Mouse (Mus musculus) intestine, embryonic 14.5 days (tissue): ENCODE measurements around the gene Gm10271. TPM values are rescaled to one million over a fixed set of nuclear protein-coding genes. Genes with fewer than 3 reads are reported as not detected.

ENCODE experiments used
- ATAC-seq: fragments of 200-750 bp; cut with Nextera tagmentation; replicated peaks from 2 replicates; pipeline ENCODE4 v1.8.0; 2017; ENCODE audit warnings: low read depth, moderate number of reproducible peaks, moderate TSS enrichment, moderate library complexity; ENCODE audit not compliant: low FRiP score, low TSS enrichment
- DNase-seq: peaks from one replicate; pipeline ENCODE4 v3.0.0-alpha.2; 2018; ENCODE audit warnings: low spot score
- H3K27ac ChIP-seq: fragments of 300-500 bp; sonication (generic); 2 replicates; pipeline ENCODE4 v1.5.1; 2014; ENCODE audit warnings: low read depth, mild to moderate bottlenecking, control low read depth
- H3K27me3 ChIP-seq: fragments of 300-500 bp; sonication (generic); replicated peaks from 2 replicates; pipeline ENCODE4 v1.6.1; 2014; ENCODE audit warnings: low read length, control low read depth; ENCODE audit not compliant: control insufficient read depth, insufficient read depth
- H3K36me3 ChIP-seq: fragments of 300-500 bp; sonication (generic); 2 replicates; pipeline ENCODE4 v1.6.1; 2014; ENCODE audit warnings: low read length, control low read depth; ENCODE audit not compliant: control insufficient read depth, insufficient read depth
- H3K4me1 ChIP-seq: fragments of 300-500 bp; sonication (generic); replicated peaks from 2 replicates; pipeline ENCODE4 v1.6.1; 2014; ENCODE audit warnings: low read length, control low read depth, mixed read lengths; ENCODE audit not compliant: control insufficient read depth, insufficient read depth
- H3K4me2 ChIP-seq: fragments of 300-500 bp; sonication (generic); 2 replicates; pipeline ENCODE4 v1.6.1; 2014; ENCODE audit warnings: low read length
- H3K4me3 ChIP-seq: fragments of 300-500 bp; sonication (generic); 2 replicates; pipeline ENCODE4 v1.5.1; 2014; ENCODE audit warnings: low read depth, low read length, control low read depth, mixed read lengths
- H3K9ac ChIP-seq: fragments of 300-500 bp; sonication (generic); 2 replicates; pipeline ENCODE4 v1.6.1; 2014; ENCODE audit warnings: mild to moderate bottlenecking, low read length
- H3K9me3 ChIP-seq: fragments of 300-500 bp; sonication (generic); 2 replicates; pipeline ENCODE4 v1.6.1; 2016; ENCODE audit warnings: low read length, control low read depth; ENCODE audit not compliant: control insufficient read depth
- WGBS: fragments of 180-500 bp; shearing (Covaris S2); extraction: QIAGEN DNeasy Blood & Tissue Kit; methylation state at CpG from one replicate; pipeline ENCODE4 v1.1.7; 2014; 5-methylcytosine and 5-hydroxymethylcytosine counted together
- polyA plus RNA-seq: library from polyadenylated mRNA; unstranded; fragments of >200 nt; fragmentation: Nextera tagmentation; extraction: Ambion mirVana; gene quantifications from 2 replicates; pipeline ENCODE4 v1.2.1, GENCODE M21; 2014

Gene Gm10271
- polyA plus RNA-seq, 1 experiment from 2014 or later: not detected

GRCm38 (mm10) chr10:116921416-116921815 lies 51.0 kb downstream of the Gm10271 start:
- DNase-seq (no peak), ATAC-seq (no peak)
- no peaks in the 10 kb centered on the region for H3K27me3 ChIP-seq
- 92% methylated on average over 15 of the region's 15 CpGs for WGBS
- no peak overlapping the region for H3K9ac ChIP-seq
- no peaks in the 10 kb centered on the region for H3K9me3 ChIP-seq
- H3K4me1 ChIP-seq: no peaks in the 10 kb centered on the region
- H3K4me2 ChIP-seq: no peak overlapping the region
- H3K36me3 ChIP-seq: peaks cover 27% of the 10 kb centered on the region
- no peak overlapping the region for H3K27ac ChIP-seq
- H3K4me3 ChIP-seq: no peak overlapping the region

GRCm38 (mm10) chr10:116920641-116921040 lies 51.8 kb downstream of the Gm10271 start:
- DNase-seq (no peak), ATAC-seq (0 out of 2 replicates have a peak, but pooled peaks have one; percentile 47)
- Histone ChIP-seq H3K4me1 (no peaks in the 10 kb centered on the region), H3K4me3 (no peak overlapping the region), H3K9ac (no peak overlapping the region), H3K36me3 (peaks cover 19% of the 10 kb centered on the region), H3K27ac (no peak overlapping the region), H3K27me3 (no peaks in the 10 kb centered on the region), H3K9me3 (no peaks in the 10 kb centered on the region), H3K4me2 (no peak overlapping the region)
- WGBS: 93% methylated on average over 8 of the region's 8 CpGs

GRCm38 (mm10) chr10:116919368-116920317 lies 52.8 kb downstream of the Gm10271 start:
- 92% methylated on average over 25 of the region's 25 CpGs for WGBS
- Histone ChIP-seq H3K9me3 (no peaks in the 10 kb centered on the region), H3K4me3 (no peak overlapping the region), H3K4me2 (no peak overlapping the region), H3K36me3 (peaks cover 12% of the 10 kb centered on the region; the same call in 1 of the 2 replicates), H3K4me1 (no peaks in the 10 kb centered on the region), H3K27me3 (no peaks in the 10 kb centered on the region), H3K9ac (no peak overlapping the region), H3K27ac (no peak overlapping the region)
- ATAC-seq (no peak), DNase-seq (no peak)

- no peaks in the 10 kb centered on the region for H3K9me3 ChIP-seq
- DNase-seq: no peak
- H3K9ac ChIP-seq: no peak overlapping the region
- no peaks in the 10 kb centered on the region for H3K27me3 ChIP-seq
- H3K36me3 ChIP-seq: peaks cover 18% of the 10 kb centered on the region
- 80% methylated on average over 8 of the region's 8 CpGs for WGBS
- no peak overlapping the region for H3K4me3 ChIP-seq
- no peak overlapping the region for H3K27ac ChIP-seq
- H3K4me2 ChIP-seq: no peak overlapping the region
- no peaks in the 10 kb centered on the region for H3K4me1 ChIP-seq
- no peak for ATAC-seq
Observed at GRCm38 (mm10) chr10:116916581-116916980, 55.8 kb downstream of the Gm10271 start.

GRCm38 (mm10) chr10:116915286-116915685 lies 57.1 kb downstream of the Gm10271 start:
- Histone ChIP-seq H3K4me1 (no peaks in the 10 kb centered on the region), H3K27me3 (no peaks in the 10 kb centered on the region), H3K9me3 (no peaks in the 10 kb centered on the region), H3K9ac (no peak overlapping the region), H3K4me2 (no peak overlapping the region), H3K36me3 (peaks cover 26% of the 10 kb centered on the region), H3K4me3 (no peak overlapping the region), H3K27ac (no peak overlapping the region)
- 90% methylated on average over 8 of the region's 8 CpGs for WGBS
- ATAC-seq (no peak), DNase-seq (no peak)

- no peak overlapping the region for H3K9ac ChIP-seq
- no peaks in the 10 kb centered on the region for H3K4me1 ChIP-seq
- ATAC-seq (no peak), DNase-seq (no peak)
- H3K9me3 ChIP-seq: no peaks in the 10 kb centered on the region
- 84% methylated on average over 9 of the region's 9 CpGs for WGBS
- H3K27me3 ChIP-seq: no peaks in the 10 kb centered on the region
- no peak overlapping the region for H3K4me2 ChIP-seq
- H3K4me3 ChIP-seq: no peak overlapping the region
- H3K36me3 ChIP-seq: peaks cover 33% of the 10 kb centered on the region
- no peak overlapping the region for H3K27ac ChIP-seq
Observed at GRCm38 (mm10) chr10:116914586-116914985, 57.8 kb downstream of the Gm10271 start.

- peaks cover 36% of the 10 kb centered on the region for H3K36me3 ChIP-seq
- WGBS: 75% methylated on average over 17 of the region's 17 CpGs
Observed at GRCm38 (mm10) chr10:116913647-116914273, 58.6 kb downstream of the Gm10271 start.

GRCm38 (mm10) chr10:116912850-116913249 lies 59.6 kb downstream of the Gm10271 start:
- Histone ChIP-seq H3K4me3 (no peak overlapping the region), H3K27me3 (no peaks in the 10 kb centered on the region), H3K27ac (no peak overlapping the region), H3K4me2 (no peak overlapping the region), H3K9ac (no peak overlapping the region), H3K36me3 (peaks cover 35% of the 10 kb centered on the region), H3K9me3 (no peaks in the 10 kb centered on the region), H3K4me1 (no peaks in the 10 kb centered on the region)
- ATAC-seq (no peak), DNase-seq (no peak)
- 87% methylated on average over 9 of the region's 9 CpGs for WGBS

More at GRCm38 (mm10) chr10:116913647-116914273, 58.6 kb downstream of the Gm10271 start:
- Histone ChIP-seq H3K27ac (no peak overlapping the region), H3K4me2 (no peak overlapping the region), H3K4me1 (no peaks in the 10 kb centered on the region), H3K4me3 (no peak overlapping the region), H3K9ac (no peak overlapping the region), H3K9me3 (no peaks in the 10 kb centered on the region), H3K27me3 (no peaks in the 10 kb centered on the region)
- ATAC-seq: no peak
- no peak for DNase-seq
